Mouse (Mus musculus): ENCODE measurements around the gene Pim1. TPM values are rescaled to one million over a fixed set of nuclear protein-coding genes. Genes with fewer than 3 reads are reported as not detected.
A peak's percentile ranks its signal among the peaks of the same experiment; 100 is the strongest.

The Pim1 gene
- total RNA-seq (2014; rRNA removed) (8.3 and 10.9 TPM in 2 replicates), polyA plus RNA-seq (2015; fragmentation: Nextera tagmentation; extraction: Ambion mirVana) (10.6 and 12.7 TPM in 2 replicates)

GRCm38 (mm10) chr17:29490713-29491581 lies at the start of gene Pim1:
Pim1 (plus strand) TSS chr17:29490753.
- peak within 1 kb of the TSS; percentile 82 for H3K9ac ChIP-seq (replicated peaks; ENCODE audit: low read length, poor library complexity, severe bottlenecking)
- DNase-seq (ENCODE audit: low spot score) (peak; percentile 63), ATAC-seq (ENCODE audit: low FRiP score) (peak; percentile 45)
- H3K4me1 ChIP-seq (ENCODE audit: insufficient read depth, low read length), result peaks cover 8% of the 10 kb centered on the region; the same call in 1 of the 2 replicates
- peaks cover 7% of the 10 kb centered on the region for H3K36me3 ChIP-seq (ENCODE audit: insufficient read depth, low read length)
- TF ChIP-seq CTCF (IDR thresholded peaks at IDR 0.05), result peak; percentile 39
- peak within 1 kb of the TSS; percentile 85 for H3K4me3 ChIP-seq (ENCODE audit: low read depth, low read length)
- H3K9me3 ChIP-seq (ENCODE audit: low read length), result no peaks in the 10 kb centered on the region
- no peaks in the 10 kb centered on the region for H3K27me3 ChIP-seq (ENCODE audit: insufficient read depth, low read length)
- 1% methylated on average over 71 of the region's 99 CpGs for WGBS
- peak within 1 kb of the TSS; percentile 91 for H3K27ac ChIP-seq (ENCODE audit: low read depth, low read length)
- H3K4me2 ChIP-seq (ENCODE audit: low read depth, low read length, poor library complexity, severe bottlenecking), result peak within 1 kb of the TSS; percentile 88

DNA sequence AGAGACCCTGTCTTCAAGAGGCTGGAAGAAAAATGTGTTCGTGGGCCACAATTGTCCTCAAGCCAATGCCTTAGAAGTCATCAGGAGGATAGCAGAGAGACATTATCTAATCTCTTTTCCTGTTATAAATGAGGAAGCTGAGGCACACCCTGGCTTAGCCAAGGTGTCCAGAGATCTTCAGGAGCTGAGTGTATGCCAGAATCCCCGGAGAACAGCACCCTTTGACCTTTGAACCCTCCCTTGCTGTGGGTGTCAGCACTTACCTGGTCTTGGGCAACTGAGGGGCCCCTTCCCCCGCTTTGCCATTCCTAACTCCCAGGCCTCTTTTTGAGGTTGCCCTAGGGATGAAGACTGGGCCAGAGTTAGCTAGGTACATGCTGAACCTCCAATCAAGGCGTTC lies 49.0 kb upstream of the Pim1 start:
- ATAC-seq (ENCODE audit: low FRiP score) (no peak), DNase-seq (ENCODE audit: low spot score) (no peak)
- no peak overlapping the region for H3K4me2 ChIP-seq (ENCODE audit: low read depth, low read length, poor library complexity, severe bottlenecking)
- H3K4me1 ChIP-seq (ENCODE audit: insufficient read depth, low read length), result peaks cover 2% of the 10 kb centered on the region; the same call in 1 of the 2 replicates
- H3K9me3 ChIP-seq (ENCODE audit: low read length), result no peaks in the 10 kb centered on the region
- no peak for TF ChIP-seq CTCF (IDR thresholded peaks at IDR 0.05)
- H3K27ac ChIP-seq (ENCODE audit: low read depth, low read length), result no peak overlapping the region
- no peaks in the 10 kb centered on the region for H3K36me3 ChIP-seq (ENCODE audit: insufficient read depth, low read length)
- no peak overlapping the region for H3K4me3 ChIP-seq (ENCODE audit: low read depth, low read length)
- 83% methylated on average over 4 of the region's 4 CpGs for WGBS
- H3K9ac ChIP-seq (replicated peaks; ENCODE audit: low read length, poor library complexity, severe bottlenecking), result no peak overlapping the region
- H3K27me3 ChIP-seq (ENCODE audit: insufficient read depth, low read length), result no peaks in the 10 kb centered on the region

DNA sequence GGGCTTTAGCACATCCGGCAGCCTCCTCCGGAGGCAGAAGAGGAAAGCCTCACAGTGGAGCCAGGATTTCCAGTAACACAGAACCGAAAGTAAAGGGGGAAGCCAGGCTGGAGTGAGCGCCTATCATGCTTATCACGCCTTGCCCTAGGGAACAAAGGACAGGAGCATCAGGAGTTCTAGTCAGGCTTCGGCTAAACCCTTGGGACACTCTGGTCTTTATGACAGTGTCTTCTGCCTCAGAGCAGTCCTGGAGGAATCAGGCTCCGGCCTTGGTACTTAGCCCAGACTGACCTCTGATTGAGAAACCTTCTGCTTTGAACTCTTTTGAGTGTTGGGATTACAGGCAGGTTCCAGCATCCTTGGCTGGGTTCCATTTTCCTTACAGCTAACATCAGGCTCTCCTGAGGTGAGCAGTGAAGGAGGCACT lies 48.4 kb upstream of the Pim1 start:
- no peak overlapping the region for H3K27ac ChIP-seq (ENCODE audit: low read depth, low read length)
- H3K4me1 ChIP-seq (ENCODE audit: insufficient read depth, low read length), result no peaks in the 10 kb centered on the region; the same call in 1 of the 2 replicates
- no peak overlapping the region for H3K4me3 ChIP-seq (ENCODE audit: low read depth, low read length)
- 51% methylated on average over 7 of the region's 7 CpGs for whole genome bisulfite sequencing
- H3K27me3 ChIP-seq (ENCODE audit: insufficient read depth, low read length), result no peaks in the 10 kb centered on the region
- no peak overlapping the region for H3K9ac ChIP-seq (replicated peaks; ENCODE audit: low read length, poor library complexity, severe bottlenecking)
- ATAC-seq (ENCODE audit: low FRiP score), result no peak
- no peak for TF ChIP-seq CTCF (IDR thresholded peaks at IDR 0.05)
- DNase-seq (ENCODE audit: low spot score), result no peak
- no peak overlapping the region for H3K4me2 ChIP-seq (ENCODE audit: low read depth, low read length, poor library complexity, severe bottlenecking)
- H3K36me3 ChIP-seq (ENCODE audit: insufficient read depth, low read length), result no peaks in the 10 kb centered on the region
- no peaks in the 10 kb centered on the region for H3K9me3 ChIP-seq (ENCODE audit: low read length)

GRCm38 (mm10) chr17:29443724-29444123 lies 46.8 kb upstream of the Pim1 start:
- Histone ChIP-seq H3K9me3 (ENCODE audit: low read length) (no peaks in the 10 kb centered on the region), H3K27ac (ENCODE audit: low read depth, low read length) (no peak overlapping the region), H3K4me1 (ENCODE audit: insufficient read depth, low read length) (no peaks in the 10 kb centered on the region; the same call in 1 of the 2 replicates), H3K9ac (replicated peaks; ENCODE audit: low read length, poor library complexity, severe bottlenecking) (no peak overlapping the region), H3K27me3 (ENCODE audit: insufficient read depth, low read length) (no peaks in the 10 kb centered on the region), H3K4me3 (ENCODE audit: low read depth, low read length) (no peak overlapping the region), H3K36me3 (ENCODE audit: insufficient read depth, low read length) (no peaks in the 10 kb centered on the region), H3K4me2 (ENCODE audit: low read depth, low read length, poor library complexity, severe bottlenecking) (no peak overlapping the region)
- TF ChIP-seq CTCF (IDR thresholded peaks at IDR 0.05), result no peak
- DNase-seq (ENCODE audit: low spot score) (no peak), ATAC-seq (ENCODE audit: low FRiP score) (no peak)
- 91% methylated on average over 4 of the region's 4 CpGs for WGBS

DNA sequence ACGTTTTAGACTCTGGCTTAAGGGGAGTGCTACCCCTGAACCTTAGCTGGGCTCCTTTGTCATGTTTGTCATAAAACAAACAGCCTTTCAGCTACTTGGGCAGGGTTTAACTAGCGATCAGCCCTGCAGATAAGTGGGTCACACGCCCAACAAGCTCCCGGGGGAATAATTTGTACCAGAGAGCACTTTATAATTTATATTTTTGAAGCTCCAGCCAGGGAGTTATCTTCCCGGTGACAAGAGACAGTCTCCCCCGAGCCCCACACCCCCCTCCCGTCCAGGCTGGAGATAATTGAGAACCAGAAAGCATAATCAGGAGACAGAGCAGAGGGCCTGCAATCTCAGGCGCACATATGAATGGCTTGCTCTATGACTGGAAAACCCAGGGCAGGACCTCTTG lies 45.5 kb upstream of the Pim1 start:
- Histone ChIP-seq H3K9ac (replicated peaks; ENCODE audit: low read length, poor library complexity, severe bottlenecking) (0 out of 2 replicates have a peak overlapping the region, but pooled peaks have one; percentile 13), H3K9me3 (ENCODE audit: low read length) (no peaks in the 10 kb centered on the region), H3K4me3 (ENCODE audit: low read depth, low read length) (no peak overlapping the region), H3K36me3 (ENCODE audit: insufficient read depth, low read length) (no peaks in the 10 kb centered on the region), H3K27me3 (ENCODE audit: insufficient read depth, low read length) (no peaks in the 10 kb centered on the region), H3K4me1 (ENCODE audit: insufficient read depth, low read length) (no peaks in the 10 kb centered on the region; the same call in 1 of the 2 replicates), H3K27ac (ENCODE audit: low read depth, low read length) (no peak overlapping the region), H3K4me2 (ENCODE audit: low read depth, low read length, poor library complexity, severe bottlenecking) (no peak overlapping the region)
- DNase-seq (ENCODE audit: low spot score) (no peak), ATAC-seq (ENCODE audit: low FRiP score) (no peak)
- no peak for TF ChIP-seq CTCF (IDR thresholded peaks at IDR 0.05)
- 22% methylated on average over 8 of the region's 8 CpGs for WGBS

DNA sequence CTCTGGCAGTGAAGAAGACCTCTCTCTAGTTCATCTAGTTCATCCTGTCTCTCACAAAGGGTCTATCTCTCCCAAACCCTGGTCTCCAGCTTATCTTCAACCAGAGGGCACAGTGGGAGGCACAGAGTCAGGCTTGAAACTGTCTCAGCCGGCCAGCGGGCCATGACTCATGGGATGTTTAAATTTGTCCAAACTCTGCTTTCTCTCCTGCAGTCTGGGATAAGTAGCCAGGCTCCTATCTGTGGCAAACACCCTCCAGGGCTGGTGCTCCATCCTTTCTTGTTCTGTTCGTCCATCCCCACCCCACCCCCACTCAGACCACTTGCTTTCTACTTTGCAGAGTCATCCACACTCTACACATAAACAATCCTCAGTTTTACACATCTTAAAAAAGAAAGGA lies 43.2 kb upstream of the Pim1 start:
- 51% methylated on average over 3 of the region's 3 CpGs for WGBS
- Histone ChIP-seq H3K36me3 (ENCODE audit: insufficient read depth, low read length) (no peaks in the 10 kb centered on the region), H3K9me3 (ENCODE audit: low read length) (no peaks in the 10 kb centered on the region), H3K4me2 (ENCODE audit: low read depth, low read length, poor library complexity, severe bottlenecking) (no peak overlapping the region), H3K9ac (replicated peaks; ENCODE audit: low read length, poor library complexity, severe bottlenecking) (no peak overlapping the region), H3K4me1 (ENCODE audit: insufficient read depth, low read length) (peaks cover 2% of the 10 kb centered on the region), H3K27ac (ENCODE audit: low read depth, low read length) (no peak overlapping the region), H3K27me3 (ENCODE audit: insufficient read depth, low read length) (no peaks in the 10 kb centered on the region), H3K4me3 (ENCODE audit: low read depth, low read length) (no peak overlapping the region)
- no peak for ATAC-seq (ENCODE audit: low FRiP score)
- no peak for TF ChIP-seq CTCF (IDR thresholded peaks at IDR 0.05)
- DNase-seq (ENCODE audit: low spot score), result no peak

Data from midbrain, postnatal 0 days (tissue).